Mouse (Mus musculus) kidney, postnatal 25 days (tissue): ENCODE results near the gene Eif4a1.

Experiments used
- DNase-seq, 2 experiments: peaks; one replicate each; pipeline ENCODE4 v3.0.0; 2021; ENCODE audit warnings: mixed read lengths in 2 of 2

Eif4a1 gene

GRCm38 (mm10) chr11:69670786-69671725 lies 1.2 kb downstream of the Eif4a1 start:
- DNase-seq: peak; percentile 97

- DNase-seq: no peak
These were observed 5.6 kb downstream of the Eif4a1 start for GRCm38 (mm10) chr11:69666665-69667005.

- peak in 1 of 2 experiments; percentile 48 for DNase-seq
These were observed 6.1 kb downstream of the Eif4a1 start, which contains the start of gene Cd68 for GRCm38 (mm10) chr11:69665961-69666664. Gene Cd68 (minus strand): TSS chr11:69666153.

GRCm38 (mm10) chr11:69665457-69665960 lies 6.7 kb downstream of the Eif4a1 start:
- peak in 1 of 2 experiments; percentile 34 for DNase-seq

- peak in 1 of 2 experiments; percentile 33 for DNase-seq
These were observed 7.4 kb downstream of the Eif4a1 start for GRCm38 (mm10) chr11:69664841-69665240.

- DNase-seq: peak in 1 of 2 experiments; percentile 66
These were observed 8.4 kb downstream of the Eif4a1 start for GRCm38 (mm10) chr11:69663795-69664194.

GRCm38 (mm10) chr11:69662967-69663671 lies 9.1 kb downstream of the Eif4a1 start:
- DNase-seq: peak in 1 of 2 experiments; percentile 60

- peak; percentile 94 to 98 for DNase-seq
These were observed 9.8 kb downstream of the Eif4a1 start, which contains the start of gene Mpdu1 for GRCm38 (mm10) chr11:69662213-69662966. Gene Mpdu1 (minus strand): TSS chr11:69662642.

GRCm38 (mm10) chr11:69661221-69661881 lies 10.9 kb downstream of the Eif4a1 start:
- peak in 1 of 2 experiments; percentile 58 for DNase-seq

- DNase-seq: peak in 1 of 2 experiments; percentile 36
These were observed 14.8 kb downstream of the Eif4a1 start for GRCm38 (mm10) chr11:69657462-69657881.

- peak; percentile 37 to 57 for DNase-seq
These were observed 15.4 kb downstream of the Eif4a1 start for GRCm38 (mm10) chr11:69656617-69657461.

- no peak for DNase-seq
These were observed 16.2 kb downstream of the Eif4a1 start for GRCm38 (mm10) chr11:69656065-69656455.

GRCm38 (mm10) chr11:69655264-69656064 lies 16.8 kb downstream of the Eif4a1 start, which contains the start of gene Sox15:
Gene Sox15 (plus strand): TSS chr11:69655314.
- peak; percentile 79 for DNase-seq

- peak in 1 of 2 experiments; percentile 43 for DNase-seq
These were observed 17.5 kb downstream of the Eif4a1 start for GRCm38 (mm10) chr11:69654760-69655159.

GRCm38 (mm10) chr11:69653399-69653798 lies 18.8 kb downstream of the Eif4a1 start:
- DNase-seq: no peak

- no peak for DNase-seq
These were observed 26.4 kb downstream of the Eif4a1 start for GRCm38 (mm10) chr11:69645860-69646259.

GRCm38 (mm10) chr11:69635471-69635870 lies 36.8 kb downstream of the Eif4a1 start:
- no peak for DNase-seq

- DNase-seq: peak; percentile 65 to 86
These were observed 38.9 kb downstream of the Eif4a1 start for GRCm38 (mm10) chr11:69633128-69633866.
